Mouse (Mus musculus) left cerebral cortex, adult 8-10 months (tissue): Measurements from ENCODE around the gene Shisa7. TPM values are rescaled to one million over a fixed set of nuclear protein-coding genes. Genes with fewer than 3 reads are reported as not detected.
"Not testable (repeated sequence)": the region's sequence is repeated elsewhere in the genome, so short reads cannot be mapped to it uniquely, and the experiment has no call there.

Experiments
- DNase-seq, 2 experiments: peaks; one replicate each; pipeline ENCODE4 v3.0.0; 2022; ENCODE audit warnings: low spot score in 2 of 2
- total RNA-seq, 4 experiments: library from RNA; stranded (reverse); gene quantifications; 2 replicates each; pipeline ENCODE4 v1.2.4; 2022

Gene Shisa7
- total RNA-seq, result 100 to 1,000 TPM; 105 to 117 (median 110) TPM

DNA sequence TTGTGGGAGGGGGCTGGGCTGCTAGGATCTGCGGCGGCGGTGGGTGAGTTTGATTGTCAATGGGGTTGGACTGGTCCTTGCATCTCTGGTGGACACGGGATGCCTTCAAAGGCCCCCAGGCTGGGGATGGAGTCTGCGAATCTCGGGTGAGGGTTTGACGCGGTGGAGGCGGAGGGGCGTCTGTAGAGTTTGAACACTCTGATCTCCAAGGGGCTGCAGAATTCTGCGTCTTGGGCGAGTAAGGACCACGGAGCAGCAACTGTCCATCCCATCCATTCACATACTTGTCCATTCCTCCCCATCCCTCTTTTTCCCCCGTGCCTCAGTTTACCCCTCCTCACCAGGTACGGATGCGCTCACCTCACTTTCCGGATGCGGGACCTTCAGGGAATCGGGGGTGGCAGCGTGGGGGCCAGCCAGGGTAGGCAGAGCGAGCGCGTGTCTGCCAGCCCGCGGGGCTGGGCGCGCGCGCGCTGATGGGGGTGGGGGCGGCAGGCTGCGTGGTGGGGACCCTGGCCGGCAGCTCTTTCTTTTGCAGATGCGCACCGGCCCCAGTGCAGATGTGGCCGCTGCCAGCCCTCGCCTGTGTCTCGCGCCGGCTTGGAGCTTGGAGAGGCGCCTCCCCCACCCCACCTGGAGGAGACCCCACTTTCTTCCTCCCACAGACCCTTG is at the start of gene Shisa7:
Gene Shisa7, minus strand, starts transcription at position 452 of the 672 bp plus-strand sequence.
- peak in 1 of 2 experiments; percentile 49 for DNase-seq

DNA sequence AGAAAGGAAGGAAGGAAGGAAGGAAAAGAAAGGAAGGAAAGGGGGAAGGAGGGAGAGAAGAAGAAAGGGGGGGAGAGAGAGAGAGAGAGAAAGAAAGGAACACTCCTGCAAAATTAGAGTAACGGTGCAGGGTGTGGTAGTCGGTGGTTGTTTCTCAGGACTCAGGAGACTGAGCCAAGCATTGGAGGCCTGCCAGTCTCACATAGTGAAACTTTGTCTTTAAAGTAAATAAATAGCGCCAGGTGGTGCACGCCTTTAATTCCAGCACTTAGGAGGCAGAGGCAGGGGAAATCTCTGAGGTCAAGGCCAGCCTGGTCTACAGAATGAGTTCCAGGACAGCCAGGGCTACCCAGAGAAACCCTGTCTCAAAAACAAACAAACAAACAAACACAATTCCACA is 42.2 kb upstream of the Shisa7 start:
- no peak for DNase-seq

DNA sequence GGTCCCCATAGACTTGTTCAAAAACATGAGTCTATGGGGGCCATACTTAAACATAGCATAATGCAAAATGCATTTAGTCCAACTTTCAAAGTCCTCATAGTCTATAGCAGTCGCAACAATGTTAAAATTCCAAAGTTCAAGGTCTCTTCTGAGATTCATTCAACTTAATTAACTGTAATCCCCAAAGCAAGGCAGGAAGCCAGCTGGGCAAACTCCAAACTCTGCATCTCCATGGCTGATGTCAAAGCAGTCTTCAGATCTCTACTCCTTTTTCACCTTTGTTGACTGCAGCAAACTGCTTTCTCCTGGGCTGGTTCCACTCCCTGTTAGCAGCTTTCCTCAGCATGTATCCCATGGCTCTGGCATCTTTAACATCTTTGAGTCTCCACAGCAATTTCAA is 34.5 kb upstream of the Shisa7 start:
- DNase-seq, result not testable (repeated sequence)

DNA sequence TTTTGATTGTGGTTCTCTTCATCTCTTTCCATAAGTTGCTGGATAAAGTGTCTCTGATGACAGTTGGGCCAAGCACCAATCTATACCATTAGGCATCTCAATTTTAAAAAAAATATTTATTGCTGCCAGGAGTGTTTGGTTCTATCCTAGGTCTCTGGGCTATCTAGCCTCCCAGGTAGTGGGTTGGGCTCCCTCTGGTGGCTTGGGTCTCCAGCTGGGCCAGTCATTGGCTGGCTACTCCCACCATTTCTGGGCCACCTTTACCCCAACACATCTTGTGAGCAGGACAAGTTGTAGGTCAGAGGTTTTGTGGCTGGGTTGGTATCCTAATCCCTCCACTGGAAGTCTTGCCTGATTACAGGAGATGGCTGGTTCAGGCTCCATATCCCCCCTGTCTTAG is 33.7 kb upstream of the Shisa7 start:
- no peak for DNase-seq

DNA sequence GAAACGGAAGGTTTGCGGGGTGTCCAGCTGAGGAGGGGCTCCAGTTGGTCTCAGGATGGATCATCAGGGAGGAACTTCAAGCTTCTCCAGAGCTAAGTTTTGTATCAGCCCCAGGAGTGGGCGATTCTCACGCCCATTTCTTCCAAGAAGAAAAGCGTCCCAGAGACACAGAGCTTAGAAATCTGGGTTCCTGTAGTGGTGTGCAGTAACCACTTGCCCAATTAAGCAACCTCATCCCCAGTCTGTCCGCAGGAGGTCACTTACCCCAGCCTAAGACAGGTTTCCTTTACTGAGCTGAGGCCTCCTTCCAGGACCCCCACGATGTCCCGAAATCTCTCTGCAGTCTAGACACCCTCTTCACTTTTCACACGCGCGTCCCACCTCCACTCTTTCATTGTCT is 32.7 kb upstream of the Shisa7 start:
- no peak for DNase-seq

DNA sequence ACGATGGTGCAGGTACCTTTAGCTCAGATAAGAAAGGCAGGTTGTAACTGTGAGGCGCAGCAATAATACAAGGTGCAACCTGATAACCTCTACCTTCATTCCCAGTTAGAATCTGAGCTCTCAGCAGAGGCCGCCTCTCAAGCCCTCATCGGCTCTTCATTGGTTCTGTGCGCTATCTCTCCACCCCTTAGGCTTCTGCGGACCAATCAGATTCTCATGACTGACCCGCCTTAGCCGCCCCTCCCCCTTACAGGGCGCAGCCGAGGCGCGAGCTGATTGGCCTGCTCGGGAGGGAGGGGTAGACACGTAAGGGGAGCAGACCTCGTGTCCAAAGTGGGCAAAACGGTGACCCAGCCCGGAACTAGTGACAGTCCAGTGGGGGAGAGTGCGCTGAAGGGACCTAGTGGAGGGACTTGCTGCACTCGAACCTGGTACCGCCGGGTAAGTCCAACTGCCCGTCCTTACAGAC is 32.3 kb upstream of the Shisa7 start, which contains the start of gene Isoc2a:
Gene Isoc2a, plus strand, starts transcription at position 401 of the 469 bp plus-strand sequence.
- DNase-seq, result peak; percentile 58 to 89

DNA sequence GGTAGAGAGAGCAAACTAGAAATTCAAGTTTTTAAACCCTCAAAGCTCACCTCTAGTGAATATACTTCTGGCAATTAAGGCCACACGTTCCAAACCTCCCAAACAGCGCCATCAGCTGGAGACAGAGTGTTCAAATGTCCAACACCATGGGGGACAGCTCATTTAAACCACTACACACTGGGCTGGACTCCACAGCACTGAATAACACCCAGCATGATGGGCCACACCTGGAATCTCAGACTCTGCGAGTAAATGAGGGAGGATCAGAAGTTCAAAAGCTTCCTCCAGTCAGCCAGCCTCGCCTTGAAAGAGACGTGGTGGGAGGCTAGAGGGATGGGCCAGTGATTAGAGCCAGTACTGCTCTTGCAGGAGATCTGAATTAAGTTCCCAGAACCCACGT is 25.6 kb upstream of the Shisa7 start, which contains the start of gene Isoc2b:
Gene Isoc2b, minus strand, starts transcription at position 126 of the 400 bp plus-strand sequence.
- no peak for DNase-seq

DNA sequence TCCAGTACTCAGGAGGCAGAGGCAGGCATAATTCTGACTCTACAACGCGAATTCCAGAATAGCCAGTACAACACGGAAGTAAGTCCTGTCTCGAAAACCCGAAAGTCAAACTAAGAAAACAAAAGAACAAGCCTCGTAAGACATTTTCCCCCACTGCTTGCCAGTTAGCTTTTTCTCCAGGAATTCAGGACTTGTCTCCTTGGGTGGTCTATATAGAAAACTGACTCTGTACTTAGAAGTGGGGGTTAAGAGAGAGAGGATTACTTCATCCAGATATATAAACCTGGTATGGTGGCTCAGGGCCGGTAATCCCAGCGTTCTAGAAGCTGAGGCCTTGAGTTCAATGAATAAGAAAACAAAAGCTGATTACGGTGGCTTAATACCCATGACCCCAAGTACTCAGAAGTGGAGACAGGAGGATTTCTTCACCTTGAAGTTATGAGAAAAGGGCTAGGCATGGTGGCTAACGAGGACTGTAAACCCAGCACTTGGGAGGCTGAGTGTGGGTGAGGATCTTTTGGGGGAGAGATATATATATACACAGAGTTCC is 22.2 kb upstream of the Shisa7 start:
- DNase-seq, result no peak

DNA sequence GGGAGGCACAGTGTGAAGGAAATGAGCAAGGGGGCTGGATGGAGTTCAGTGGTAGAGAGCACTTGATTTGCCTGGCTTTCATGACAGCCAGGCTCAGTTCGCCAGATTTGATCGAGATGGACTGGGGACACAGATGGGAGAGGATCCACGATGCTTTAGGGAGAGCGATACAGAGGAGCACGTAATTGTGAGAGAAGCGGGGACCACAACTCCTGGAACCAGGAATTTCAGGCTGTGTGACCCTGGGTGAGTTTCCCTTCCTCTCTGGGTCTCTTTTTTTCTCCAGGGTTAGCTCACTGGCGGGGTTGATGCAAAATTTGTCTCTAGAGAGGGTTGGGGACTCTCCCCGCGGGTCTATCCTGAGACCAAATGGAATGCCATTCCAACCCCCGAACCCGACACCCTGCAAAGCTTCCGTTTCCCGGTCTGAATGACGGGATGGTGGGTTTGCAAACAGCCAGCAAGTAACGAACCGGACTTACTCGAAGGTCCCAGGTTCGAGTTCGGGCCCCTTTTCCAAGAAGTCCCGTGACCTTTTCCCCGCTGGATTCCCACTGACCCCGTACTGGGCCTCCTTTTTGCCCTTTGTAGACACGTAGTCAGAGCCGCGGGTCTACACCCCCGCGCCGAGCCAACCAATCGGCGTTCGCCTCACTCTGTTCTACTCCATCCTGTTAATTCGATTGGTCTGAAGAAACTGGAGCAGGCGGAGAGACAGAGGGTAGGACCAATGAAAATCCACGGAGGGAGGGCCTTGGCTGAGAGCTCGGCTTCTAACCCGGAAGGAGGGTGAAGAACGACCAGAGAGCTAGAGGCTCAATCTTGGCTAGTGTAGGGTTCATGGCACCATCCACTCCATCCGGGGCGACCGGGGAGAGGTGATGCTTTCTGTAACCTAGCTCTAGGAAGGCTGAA is 21.3 kb upstream of the Shisa7 start:
- peak; percentile 92 to 96 for DNase-seq

DNA sequence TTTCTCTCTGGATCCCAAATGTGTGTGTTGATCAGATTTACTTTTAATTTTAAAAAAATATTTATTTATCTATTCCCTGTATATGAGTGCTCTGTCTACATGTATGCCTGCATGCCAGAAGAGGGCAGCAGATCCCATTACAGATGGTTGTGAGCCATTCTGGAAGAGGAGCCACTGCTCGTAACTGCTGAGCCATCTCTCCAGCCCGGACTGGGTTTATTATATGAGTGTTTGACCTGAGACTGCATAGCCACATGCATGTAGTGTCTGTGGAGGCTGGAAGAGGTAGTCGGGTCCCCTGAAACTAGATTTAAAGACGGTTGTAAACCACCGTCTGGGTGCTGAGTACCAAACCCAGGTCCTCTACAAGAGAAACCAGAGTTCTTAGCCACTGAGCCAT is 20.6 kb upstream of the Shisa7 start:
- no peak for DNase-seq

DNA sequence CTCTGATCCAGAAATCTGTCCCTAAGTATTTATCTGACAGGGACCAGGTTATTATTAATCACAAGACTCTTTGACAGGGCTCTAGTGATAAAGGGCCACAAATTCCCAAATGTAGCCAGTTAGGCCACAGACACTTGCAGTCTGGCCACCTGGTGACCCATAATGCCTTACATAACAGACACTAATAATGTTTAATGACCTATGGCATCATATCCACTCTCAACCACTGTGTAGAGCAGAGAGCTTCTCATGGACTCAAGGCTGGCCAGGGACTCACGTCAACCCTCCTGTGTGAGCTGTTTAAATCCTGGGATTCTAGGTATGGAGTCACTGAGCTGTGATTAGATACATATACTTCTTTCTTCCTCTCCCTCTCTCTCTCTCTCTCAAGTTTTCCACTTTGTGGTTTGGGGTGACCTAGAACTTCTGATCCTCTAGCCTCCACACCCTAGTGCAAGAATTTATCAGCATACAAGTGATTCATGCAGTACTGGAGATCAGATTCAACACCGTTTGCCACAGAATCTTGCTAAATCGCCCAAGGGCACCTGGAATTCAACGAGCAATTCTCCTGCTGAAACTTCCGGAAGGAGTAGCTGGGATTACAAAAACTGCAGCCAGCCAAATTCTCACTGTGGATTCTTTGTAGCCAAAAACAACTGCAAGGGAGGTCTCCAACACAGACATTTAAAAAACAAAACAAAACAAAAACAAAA is 19.8 kb upstream of the Shisa7 start:
- DNase-seq, result no peak

DNA sequence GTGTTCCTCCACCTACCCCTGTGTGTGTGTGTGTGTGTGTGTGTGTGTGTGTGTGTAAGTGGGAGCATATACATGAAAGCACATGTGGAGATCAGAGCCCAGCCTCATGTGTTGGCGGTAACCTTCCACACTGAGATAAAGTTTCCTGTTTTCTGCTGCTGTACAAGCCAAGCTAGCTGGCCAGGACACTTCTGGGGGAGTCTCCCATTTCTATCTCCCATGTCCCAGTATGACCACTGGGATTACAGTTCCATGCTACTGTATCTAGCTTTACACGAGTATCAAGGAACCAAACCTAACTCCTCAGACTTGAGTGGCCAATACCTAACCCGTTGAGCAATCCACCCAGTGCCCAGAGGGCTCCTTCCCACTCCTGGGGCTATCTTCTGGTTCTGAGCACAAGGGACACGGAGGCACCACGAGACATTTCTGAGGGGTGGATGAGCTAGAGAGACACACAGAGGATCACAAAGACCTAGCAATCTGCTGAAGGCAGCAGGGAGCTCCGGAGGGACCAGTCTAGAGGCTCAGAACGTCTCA is 19.1 kb upstream of the Shisa7 start:
- no peak for DNase-seq

DNA sequence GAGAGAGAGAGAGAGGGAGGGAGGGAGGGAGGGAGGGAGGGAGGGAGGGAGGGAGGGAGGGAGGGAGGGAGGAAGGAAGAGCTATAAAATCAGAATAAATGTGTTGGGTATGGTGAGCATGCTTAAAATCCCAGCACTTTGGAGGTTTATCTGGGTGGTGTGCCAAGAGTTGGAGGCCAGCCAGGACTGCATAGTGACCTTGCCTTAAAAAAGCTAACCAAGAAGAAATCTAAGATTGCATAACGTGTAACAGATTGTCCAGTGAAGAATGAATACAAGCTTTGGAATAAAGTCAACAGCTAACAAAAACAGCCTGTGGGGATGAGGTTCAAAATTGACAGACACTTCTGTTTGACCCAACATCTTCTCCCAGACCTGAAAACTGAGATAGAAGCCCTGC is 18.5 kb upstream of the Shisa7 start:
- no peak for DNase-seq

DNA sequence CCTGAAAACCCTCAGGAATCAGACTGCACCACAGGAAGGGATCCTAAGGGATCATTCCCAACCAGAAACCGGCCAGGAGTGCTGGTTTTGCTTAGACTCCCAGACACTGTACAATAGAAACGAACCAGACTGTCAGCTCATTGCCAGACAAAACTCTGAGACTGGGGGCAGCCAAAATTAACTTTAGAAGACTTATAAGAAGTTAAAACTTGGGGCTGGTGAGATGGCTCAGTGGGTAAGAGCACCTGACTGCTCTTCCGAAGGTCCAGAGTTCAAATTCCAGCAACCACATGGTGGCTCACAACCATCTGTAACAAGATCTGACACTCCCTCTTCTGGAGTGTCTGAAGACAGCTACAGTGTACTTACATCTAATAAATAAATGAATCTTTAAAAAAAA is 16.4 kb upstream of the Shisa7 start:
- not testable (repeated sequence) for DNase-seq

DNA sequence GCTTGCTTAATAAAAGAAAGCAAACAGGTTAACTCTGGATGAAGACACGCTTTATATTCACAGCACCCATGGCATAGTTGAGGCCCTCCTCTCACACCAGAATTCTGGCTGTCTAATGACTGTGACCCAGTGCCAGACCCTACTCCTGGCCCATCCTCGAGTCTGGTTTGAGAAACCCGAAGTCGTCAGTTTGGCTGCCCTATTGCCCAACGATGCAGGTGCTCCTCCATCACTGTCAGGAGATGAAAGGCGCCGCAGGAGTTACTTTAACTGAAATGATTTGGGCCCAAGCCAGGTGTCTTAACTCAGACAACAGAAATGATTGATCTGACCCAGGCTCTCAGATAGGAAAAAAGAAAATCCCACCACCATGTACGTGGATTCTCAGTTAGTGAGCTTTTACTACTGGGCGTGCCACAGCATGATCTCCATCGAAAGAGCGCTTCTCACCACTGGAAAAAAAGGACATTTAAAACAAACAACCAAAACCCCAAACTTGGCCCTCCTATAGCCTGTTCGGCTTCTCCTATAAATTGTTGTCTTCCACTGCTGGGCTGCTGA is 15.0 kb upstream of the Shisa7 start:
- no peak for DNase-seq

DNA sequence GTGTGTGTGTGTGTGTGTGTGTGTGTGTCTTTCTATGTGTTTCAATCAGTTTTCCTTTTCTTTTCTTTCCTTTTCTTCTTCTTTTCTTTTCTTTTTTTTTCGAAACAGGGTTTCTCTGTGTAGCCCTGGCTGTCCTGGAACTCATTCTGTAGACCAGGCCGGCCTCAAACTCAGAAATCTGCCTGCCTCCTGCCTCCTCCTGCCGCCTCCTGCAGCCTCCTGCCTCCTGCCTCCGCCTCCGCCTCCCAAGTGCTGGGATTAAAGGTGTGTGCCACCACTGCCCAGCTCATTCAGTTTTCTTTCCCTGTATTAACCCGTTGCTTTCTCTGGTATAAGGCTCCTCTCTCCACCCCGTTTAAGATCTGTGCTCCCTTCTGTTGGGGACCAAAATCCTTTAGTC is 12.8 kb upstream of the Shisa7 start:
- no peak for DNase-seq

DNA sequence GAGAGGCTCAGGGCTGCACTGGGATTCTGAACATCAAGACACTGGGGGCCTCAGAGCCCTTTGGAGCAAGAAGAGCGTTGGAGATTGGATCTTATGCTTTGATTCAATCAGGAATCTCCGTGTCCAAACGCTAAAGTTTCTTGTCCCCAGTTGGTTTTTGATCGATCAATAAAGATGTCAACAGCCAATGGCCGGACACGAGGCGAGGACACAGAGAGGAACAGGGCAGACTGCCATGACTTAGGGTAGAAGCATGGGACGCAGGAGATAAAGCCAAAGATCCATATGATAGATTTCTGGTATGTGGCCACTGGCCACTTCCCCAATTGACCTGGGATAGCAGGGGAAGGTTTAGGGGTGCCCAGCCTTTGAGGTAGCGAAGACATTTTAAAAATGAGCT is 12.0 kb upstream of the Shisa7 start:
- no peak for DNase-seq

DNA sequence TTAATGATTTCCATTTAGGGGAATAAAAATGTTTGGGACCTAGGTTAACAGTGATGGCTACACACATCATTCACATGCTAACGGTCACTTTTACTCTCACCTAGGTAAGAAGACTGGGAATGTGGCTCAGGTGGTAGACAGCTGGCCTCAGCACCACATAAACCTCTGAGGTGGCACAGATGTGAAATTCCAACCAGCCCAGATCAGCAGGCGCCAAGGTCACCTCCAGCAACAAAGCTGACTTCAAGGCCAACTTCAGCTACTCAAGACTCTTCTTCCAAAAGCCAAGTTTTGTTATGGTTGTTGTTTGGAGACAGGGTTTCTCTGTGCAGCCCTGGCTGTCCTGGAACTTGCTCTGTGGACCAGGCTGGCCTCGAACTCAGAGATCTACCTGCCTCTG is 9.1 kb upstream of the Shisa7 start:
- DNase-seq, result no peak

DNA sequence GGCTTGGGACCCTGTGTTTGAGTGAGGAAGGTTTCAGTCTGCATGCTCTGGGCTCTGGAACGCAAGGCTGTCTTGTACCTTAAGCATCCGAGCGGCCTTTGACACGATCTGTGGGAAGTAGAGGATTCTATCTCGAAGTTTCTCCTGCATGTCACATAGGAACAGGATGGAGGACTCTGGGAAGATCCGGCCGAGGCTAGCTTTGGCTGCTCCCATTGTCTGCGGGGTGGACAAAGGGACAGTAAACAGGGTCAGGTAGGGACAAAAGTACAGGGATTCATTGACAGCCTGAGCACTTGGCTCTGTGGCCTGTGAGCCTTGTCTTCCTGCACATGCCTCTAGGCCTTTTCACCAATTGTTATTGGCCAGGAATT is 6.8 kb upstream of the Shisa7 start:
- DNase-seq, result no peak

DNA sequence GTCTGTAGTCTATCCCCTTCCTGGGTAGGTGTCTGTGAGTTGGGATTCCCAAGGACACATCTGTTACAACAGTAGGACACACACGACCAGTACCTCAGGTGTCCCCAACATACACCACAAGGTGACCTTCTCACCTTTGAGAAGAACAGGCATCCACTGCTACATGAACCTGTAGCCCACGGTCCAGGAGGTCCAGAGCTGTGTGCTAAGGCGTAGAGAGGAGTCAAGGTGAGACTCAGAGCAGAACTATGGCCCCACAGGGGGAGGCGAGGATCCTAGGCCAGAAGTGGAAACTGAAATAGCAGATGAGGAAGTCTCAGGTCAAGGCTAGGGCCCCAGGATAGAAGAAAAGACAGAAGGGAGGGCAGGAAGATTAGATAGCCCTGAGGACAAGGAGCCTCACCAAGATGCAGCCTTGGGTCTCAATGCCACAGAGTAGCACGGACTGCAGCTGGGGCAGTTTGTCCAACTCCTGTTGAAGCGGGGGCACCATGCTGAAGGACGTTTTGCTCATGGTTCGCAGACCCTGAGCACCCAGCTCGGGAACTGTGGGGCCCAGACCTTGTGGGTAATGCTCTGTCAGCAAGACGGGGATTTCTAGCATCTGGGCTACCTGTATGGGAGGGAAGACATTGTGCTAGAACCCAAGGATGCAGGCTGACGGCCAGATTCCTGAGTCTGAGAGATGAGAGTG is 6.3 kb upstream of the Shisa7 start:
- no peak for DNase-seq
